Mouse (Mus musculus) layer of hippocampus, postnatal 25 days (tissue): ENCODE data around the gene Myl7. TPM values are rescaled to one million over a fixed set of nuclear protein-coding genes. Genes with fewer than 3 reads are reported as not detected.
"Not testable (repeated sequence)": the region's sequence is repeated elsewhere in the genome, so short reads cannot be mapped to it uniquely, and the experiment has no call there.

Experiments used
- DNase-seq, 2 experiments: peaks; one replicate each; pipeline ENCODE4 v3.0.0; 2022; ENCODE audit warnings: mixed read lengths in 2 of 2, low spot score in 1 of 2; ENCODE audit errors: extremely low spot score in 1 of 2
- total RNA-seq, 2 experiments: library from RNA; stranded (reverse); gene quantifications; 2 replicates each; pipeline ENCODE4 v1.2.3; 2021

Myl7 gene
- total RNA-seq, 2 experiments from 2014 or later, result not detected

GRCm38 (mm10) chr11:5904871-5905270 lies 6.3 kb upstream of the Myl7 start:
- DNase-seq, result no peak

DNA sequence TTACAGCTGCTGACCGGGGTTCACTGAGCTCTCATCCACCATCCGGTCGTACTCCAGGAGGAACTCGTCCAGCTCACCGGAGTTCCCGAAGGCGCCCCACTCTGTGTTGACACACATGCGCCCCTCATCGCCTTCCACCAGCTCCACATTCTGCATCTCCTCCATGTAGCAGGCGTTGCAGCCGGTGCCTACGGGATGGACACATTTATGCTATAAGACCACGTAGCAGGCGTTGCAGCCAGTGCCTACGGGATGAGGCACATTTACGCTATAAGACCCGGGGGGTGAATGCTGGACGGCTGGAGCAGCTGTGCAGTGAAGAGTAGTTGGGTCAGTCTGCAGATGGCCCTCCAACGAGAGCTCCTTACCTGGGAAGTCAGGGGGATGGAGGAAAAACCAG lies 5.8 kb upstream of the Myl7 start:
- DNase-seq, result no peak

DNA sequence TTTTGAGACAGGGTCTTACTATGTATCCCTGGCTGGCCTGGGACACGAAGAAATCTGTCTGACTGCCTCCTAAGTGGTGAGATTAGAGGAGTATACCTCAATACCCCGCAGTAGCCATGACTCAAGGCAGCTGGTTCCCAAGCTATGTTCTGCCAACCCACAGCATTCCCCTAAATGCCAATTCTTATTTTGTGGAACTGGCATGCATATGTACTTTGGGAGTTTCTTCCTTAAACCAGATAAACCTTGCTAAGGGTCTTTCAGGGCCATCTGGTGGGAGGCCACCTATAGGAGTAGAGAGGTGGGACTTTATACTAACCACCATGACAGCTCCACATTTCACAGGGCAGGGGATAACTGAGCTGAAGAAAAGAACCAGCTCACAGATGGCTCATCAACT lies 5.3 kb upstream of the Myl7 start:
- no peak for DNase-seq

DNA sequence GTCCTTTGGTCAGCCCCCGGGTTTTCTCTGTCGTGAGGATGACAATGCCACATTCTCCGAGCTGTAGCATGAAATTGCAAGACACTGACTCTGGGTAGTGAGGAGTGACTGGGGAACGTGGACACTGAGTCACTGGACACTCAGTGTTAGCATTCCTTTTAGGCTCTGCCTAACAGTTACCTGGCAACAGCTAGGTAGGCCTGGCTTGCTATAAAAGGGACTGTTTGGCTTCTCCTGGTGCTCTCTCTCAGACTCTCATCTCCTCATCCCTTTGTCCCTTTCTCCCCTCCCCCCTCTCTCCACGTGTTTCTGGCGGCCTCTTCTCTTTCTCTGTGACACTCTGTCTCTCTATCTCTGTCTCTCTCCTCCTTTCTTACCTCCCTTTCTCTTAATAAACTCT lies 3.8 kb upstream of the Myl7 start:
- DNase-seq, result no peak

GRCm38 (mm10) chr11:5901950-5902349 lies 3.4 kb upstream of the Myl7 start:
- no peak for DNase-seq

GRCm38 (mm10) chr11:5901320-5901719 lies 2.7 kb upstream of the Myl7 start:
- DNase-seq, result no peak

GRCm38 (mm10) chr11:5899286-5899685 lies 704 bp upstream of the Myl7 start:
- no peak for DNase-seq

DNA sequence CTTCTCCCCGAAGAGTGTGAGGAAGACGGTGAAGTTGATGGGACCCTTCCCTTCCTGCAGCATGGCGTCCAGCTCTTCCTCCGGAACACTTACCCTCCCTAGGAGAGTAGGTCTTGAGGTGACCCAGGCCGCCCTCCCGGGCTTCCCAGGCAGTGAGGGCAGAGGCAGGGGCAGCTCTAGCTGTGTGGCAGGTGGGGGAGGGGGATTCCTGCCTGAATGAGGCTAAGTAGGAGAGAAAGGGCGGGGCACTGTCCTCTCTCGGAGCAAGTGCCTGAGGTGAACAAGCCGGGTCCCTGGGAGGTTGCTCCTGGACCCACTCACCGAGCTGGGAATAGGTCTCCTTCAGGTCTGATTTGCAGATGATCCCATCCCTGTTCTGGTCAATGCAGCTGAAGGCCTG lies 743 bp downstream of the Myl7 start:
- DNase-seq, result no peak

DNA sequence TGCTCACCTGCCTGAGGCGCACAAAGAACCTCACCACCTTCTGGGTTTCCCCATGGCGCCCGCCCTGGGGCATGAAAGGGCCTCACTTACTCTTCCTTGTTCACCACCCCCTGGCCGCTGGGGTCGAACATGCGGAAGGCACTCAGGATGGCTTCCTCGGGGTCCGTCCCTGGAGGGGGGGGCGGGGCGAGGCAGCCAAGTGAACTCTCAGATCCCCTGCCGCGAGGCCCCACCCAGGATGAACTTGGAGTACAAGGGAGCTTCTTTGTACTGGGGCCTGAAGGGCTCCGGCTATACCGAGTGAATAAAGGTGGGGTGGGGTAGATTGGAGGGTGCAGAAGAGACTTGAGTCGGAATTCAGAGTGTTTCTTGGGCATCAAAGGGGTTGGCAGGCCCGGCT lies 1.4 kb downstream of the Myl7 start:
- no peak for DNase-seq

DNA sequence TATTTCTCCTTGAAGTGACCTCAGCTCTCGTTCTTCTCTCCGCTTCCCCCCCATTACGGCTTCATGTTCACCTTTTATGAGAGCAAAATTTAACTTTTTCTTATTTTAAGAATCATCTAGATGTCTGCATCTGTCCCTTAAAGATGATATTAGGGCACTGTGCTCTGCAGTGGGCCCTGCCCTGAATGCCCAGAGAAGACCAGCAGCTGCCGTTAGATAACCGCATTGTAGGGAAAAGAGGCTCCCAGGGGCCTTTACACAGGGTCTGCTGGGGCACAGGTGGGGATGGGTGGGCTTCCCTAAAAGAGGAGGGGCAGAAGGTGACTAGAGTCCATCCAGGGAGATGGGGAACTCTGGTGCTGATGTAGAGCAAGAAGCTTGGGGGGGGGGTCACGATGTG lies 4.8 kb downstream of the Myl7 start:
- no peak for DNase-seq

- DNase-seq, result no peak
Measured at GRCm38 (mm10) chr11:5892810-5893368, 5.7 kb downstream of the Myl7 start.

GRCm38 (mm10) chr11:5892151-5892591 lies 6.4 kb downstream of the Myl7 start:
- DNase-seq, result no peak

- DNase-seq, result not testable (repeated sequence)
Measured at GRCm38 (mm10) chr11:5888563-5888962, 10.0 kb downstream of the Myl7 start.

DNA sequence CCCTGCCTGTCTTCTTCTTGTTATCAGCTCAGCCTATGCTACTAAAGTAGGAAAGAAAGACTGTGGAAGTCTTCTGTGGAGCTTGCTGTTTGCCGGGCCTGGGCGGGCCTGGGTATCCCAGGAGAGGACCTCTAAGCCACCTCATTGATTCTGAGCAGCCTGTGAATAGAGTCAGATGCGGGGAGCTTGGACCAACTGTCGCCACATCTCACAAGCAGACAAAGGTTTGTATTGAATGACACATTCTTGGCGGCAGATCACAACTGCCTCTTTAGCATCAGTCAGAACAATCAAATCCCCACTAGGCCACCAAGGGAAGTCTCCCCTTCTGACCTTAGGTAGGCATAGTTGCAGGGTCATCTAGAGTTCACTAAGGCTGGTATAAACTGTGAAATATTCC lies 11.3 kb downstream of the Myl7 start:
- no peak for DNase-seq

- peak in 1 of 2 experiments; percentile 76 for DNase-seq
Measured at GRCm38 (mm10) chr11:5886187-5886586, 12.4 kb downstream of the Myl7 start.

DNA sequence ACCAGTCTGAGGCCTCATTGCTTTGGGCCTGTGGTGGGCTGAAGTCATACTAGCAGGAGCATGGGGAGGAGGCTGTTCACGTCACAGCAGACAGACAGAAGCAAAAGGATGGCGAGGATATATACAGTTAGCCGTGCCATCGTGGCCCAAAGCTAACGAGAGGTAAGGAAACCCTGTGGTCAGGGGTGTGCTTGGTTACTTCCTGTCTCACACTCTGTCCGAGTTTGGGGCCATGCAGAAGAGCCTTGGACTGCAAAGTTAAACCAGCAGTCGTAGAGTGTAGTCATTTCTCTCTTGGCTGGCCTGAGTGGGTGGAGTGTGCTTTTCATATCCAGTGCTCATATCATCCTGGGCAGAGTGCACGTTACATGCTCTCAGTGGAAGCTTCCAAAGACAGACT lies 16.1 kb downstream of the Myl7 start:
- DNase-seq, result no peak

DNA sequence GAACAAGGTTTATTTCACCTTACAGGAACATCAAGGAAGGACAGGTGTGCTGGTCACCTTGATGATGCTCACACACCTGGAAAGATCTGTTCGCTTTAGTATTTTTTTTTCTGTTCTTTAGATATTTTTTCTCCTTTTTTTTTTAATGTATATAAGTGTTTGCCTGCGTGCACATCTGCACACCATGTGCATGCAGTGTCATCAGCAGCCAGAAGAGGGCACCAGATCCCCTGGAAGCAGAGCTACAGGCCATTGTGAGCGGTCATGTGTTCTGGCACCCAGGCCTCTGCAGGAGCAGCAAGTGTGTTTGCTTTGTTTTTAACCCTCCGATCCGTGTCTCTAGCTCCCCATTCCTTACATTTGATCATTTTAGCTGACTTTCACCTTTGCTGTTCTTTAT lies 18.7 kb downstream of the Myl7 start:
- DNase-seq, result peak; percentile 46 to 73

- no peak for DNase-seq
Measured at GRCm38 (mm10) chr11:5878661-5879060, 19.9 kb downstream of the Myl7 start.

- DNase-seq, result peak; percentile 86 to 90
Measured at GRCm38 (mm10) chr11:5877921-5878526, 20.6 kb downstream of the Myl7 start, which contains the start of gene Pold2. Gene Pold2 (minus strand): TSS chr11:5878292.

GRCm38 (mm10) chr11:5877421-5877820 lies 21.2 kb downstream of the Myl7 start:
- DNase-seq, result no peak

DNA sequence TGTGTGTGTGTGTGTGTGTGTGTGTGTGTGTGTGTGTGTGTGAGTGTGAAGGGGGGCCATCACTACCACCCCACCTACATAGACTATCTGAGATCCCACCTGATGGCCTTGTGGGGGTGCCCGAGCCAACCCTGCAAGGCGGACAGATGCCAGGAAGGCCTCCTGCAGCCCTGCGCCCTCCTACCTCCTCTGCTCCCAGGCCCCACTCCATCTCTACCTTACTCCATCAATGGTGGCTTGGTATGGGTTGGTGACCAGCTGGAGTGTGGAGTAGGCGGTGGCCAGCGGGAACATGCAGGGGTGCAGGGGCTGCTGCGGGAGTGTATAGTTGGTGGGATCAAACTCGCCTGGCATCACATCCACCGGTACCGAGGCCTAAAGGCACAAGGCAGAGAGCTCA lies 25.4 kb downstream of the Myl7 start:
- DNase-seq, result no peak

DNA sequence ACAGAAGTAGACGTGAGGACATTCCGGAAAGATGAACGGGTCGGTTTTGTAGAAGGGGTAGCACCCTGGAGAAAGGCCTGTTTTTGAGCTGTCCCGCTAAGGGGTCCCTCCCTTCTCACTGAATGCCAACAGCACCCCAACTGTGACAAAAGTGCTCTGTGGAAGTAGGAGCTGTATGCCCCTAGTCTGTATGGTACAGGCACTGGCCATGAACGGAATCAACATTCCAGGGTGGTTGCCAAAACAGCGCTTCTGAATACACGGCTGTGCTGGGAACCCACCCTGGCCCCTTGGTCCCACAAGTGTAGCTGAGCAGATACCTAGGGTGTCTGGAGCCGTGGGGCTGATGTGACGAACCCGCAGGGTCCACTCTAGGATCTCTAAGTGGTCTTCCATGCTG lies 25.9 kb downstream of the Myl7 start:
- DNase-seq, result no peak

- DNase-seq, result no peak
Measured at GRCm38 (mm10) chr11:5870069-5870468, 28.5 kb downstream of the Myl7 start.
